Mouse (Mus musculus) cerebellum, adult 9-10 months (tissue): ENCODE measurements around the gene Tmem108.

Experiments
- DNase-seq: peaks from one replicate; pipeline ENCODE4 v3.0.0; 2022

The Tmem108 gene

GRCm38 (mm10) chr9:103489883-103490282 is 271.8 kb downstream of the Tmem108 start:
- no peak for DNase-seq

- no peak for DNase-seq
Observed at GRCm38 (mm10) chr9:103489096-103489495, 272.5 kb downstream of the Tmem108 start.

GRCm38 (mm10) chr9:103486262-103486661 is 275.4 kb downstream of the Tmem108 start:
- DNase-seq: no peak

- no peak for DNase-seq
Observed at GRCm38 (mm10) chr9:103485606-103486005, 276.0 kb downstream of the Tmem108 start.

GRCm38 (mm10) chr9:103480603-103481220 is 280.9 kb downstream of the Tmem108 start:
- no peak for DNase-seq

- no peak for DNase-seq
Observed at GRCm38 (mm10) chr9:103480044-103480576, 281.5 kb downstream of the Tmem108 start, which contains the start of gene Bfsp2. TSS of gene Bfsp2 (minus strand) at chr9:103480420.

GRCm38 (mm10) chr9:103475414-103475813 is 286.2 kb downstream of the Tmem108 start:
- DNase-seq: no peak

GRCm38 (mm10) chr9:103473915-103474688 is 287.5 kb downstream of the Tmem108 start:
- DNase-seq: no peak

GRCm38 (mm10) chr9:103471784-103472183 is 289.9 kb downstream of the Tmem108 start:
- DNase-seq: no peak

- DNase-seq: no peak
Observed at GRCm38 (mm10) chr9:103469516-103469915, 292.1 kb downstream of the Tmem108 start.

- DNase-seq: no peak
Observed at GRCm38 (mm10) chr9:103468911-103469310, 292.7 kb downstream of the Tmem108 start.

- DNase-seq: peak; percentile 33
Observed at GRCm38 (mm10) chr9:103465711-103466220, 295.9 kb downstream of the Tmem108 start.

GRCm38 (mm10) chr9:103465293-103465692 is 296.3 kb downstream of the Tmem108 start:
- DNase-seq: no peak

GRCm38 (mm10) chr9:103463833-103464232 is 297.8 kb downstream of the Tmem108 start:
- no peak for DNase-seq

- DNase-seq: no peak
Observed at GRCm38 (mm10) chr9:103459839-103460238, 301.8 kb downstream of the Tmem108 start.

- DNase-seq: no peak
Observed at GRCm38 (mm10) chr9:103459307-103459706, 302.3 kb downstream of the Tmem108 start.

GRCm38 (mm10) chr9:103449651-103450050 is 312.0 kb downstream of the Tmem108 start:
- DNase-seq: no peak

- no peak for DNase-seq
Observed at GRCm38 (mm10) chr9:103449092-103449491, 312.5 kb downstream of the Tmem108 start.

- no peak for DNase-seq
Observed at GRCm38 (mm10) chr9:103444656-103445055, 317.0 kb downstream of the Tmem108 start.

- no peak for DNase-seq
Observed at GRCm38 (mm10) chr9:103443824-103444185, 317.8 kb downstream of the Tmem108 start.

- no peak for DNase-seq
Observed at GRCm38 (mm10) chr9:103443121-103443823, 318.4 kb downstream of the Tmem108 start.

GRCm38 (mm10) chr9:103440597-103440996 is 321.0 kb downstream of the Tmem108 start:
- no peak for DNase-seq

GRCm38 (mm10) chr9:103437104-103437503 is 324.5 kb downstream of the Tmem108 start:
- no peak for DNase-seq
